Mouse (Mus musculus): ENCODE results near the gene Fgf14. TPM values are rescaled to one million over a fixed set of nuclear protein-coding genes. Genes with fewer than 3 reads are reported as not detected.
"Not testable (repeated sequence)": the region's sequence is repeated elsewhere in the genome, so short reads cannot be mapped to it uniquely, and the experiment has no call there.

Fgf14 gene
- total RNA-seq, 2 experiments from 2014 or later, result 1.5 to 2.1 TPM

GRCm38 (mm10) chr14:124191913-124192814, 484.8 kb downstream of the Fgf14 start:
- peak; percentile 27 for DNase-seq

GRCm38 (mm10) chr14:124180265-124180664, 496.7 kb downstream of the Fgf14 start:
- DNase-seq, result no peak

- no peak for DNase-seq
Measured at GRCm38 (mm10) chr14:124174111-124174510, 502.8 kb downstream of the Fgf14 start.

- no peak for DNase-seq
Measured at GRCm38 (mm10) chr14:124163618-124164185, 513.2 kb downstream of the Fgf14 start.

GRCm38 (mm10) chr14:124147378-124147777, 529.5 kb downstream of the Fgf14 start:
- DNase-seq, result no peak

- DNase-seq, result no peak
Measured at GRCm38 (mm10) chr14:124107205-124107873, 569.6 kb downstream of the Fgf14 start.

- DNase-seq, result no peak
Measured at GRCm38 (mm10) chr14:124083126-124083525, 593.8 kb downstream of the Fgf14 start.

- DNase-seq, result no peak
Measured at GRCm38 (mm10) chr14:124044016-124044415, 632.9 kb downstream of the Fgf14 start.

- DNase-seq, result peak; percentile 5
Measured at GRCm38 (mm10) chr14:124040651-124041050, 636.3 kb downstream of the Fgf14 start.

- DNase-seq, result no peak
Measured at GRCm38 (mm10) chr14:124037434-124037833, 639.5 kb downstream of the Fgf14 start.

- no peak for DNase-seq
Measured at GRCm38 (mm10) chr14:124036575-124037205, 640.2 kb downstream of the Fgf14 start.

- DNase-seq, result not testable (repeated sequence)
Measured at GRCm38 (mm10) chr14:124033302-124033701, 643.6 kb downstream of the Fgf14 start.

GRCm38 (mm10) chr14:124027886-124028670, 648.8 kb downstream of the Fgf14 start:
- no peak for DNase-seq

GRCm38 (mm10) chr14:123990591-123991195, 686.2 kb downstream of the Fgf14 start:
- no peak for DNase-seq

GRCm38 (mm10) chr14:123967996-123968395, 708.9 kb downstream of the Fgf14 start:
- no peak for DNase-seq

- no peak for DNase-seq
Measured at GRCm38 (mm10) chr14:123966531-123966930, 710.4 kb downstream of the Fgf14 start.

Data from heart, postnatal 4 days (tissue).